Mouse (Mus musculus) layer of hippocampus, postnatal 25 days (tissue): Measurements from ENCODE around the gene Rps6ka5. TPM values are rescaled to one million over a fixed set of nuclear protein-coding genes. Genes with fewer than 3 reads are reported as not detected.
A peak's percentile ranks its signal among the peaks of the same experiment; 100 is the strongest.

Experiments
- DNase-seq, 2 experiments: peaks; one replicate each; pipeline ENCODE4 v3.0.0; 2022; ENCODE audit warnings: mixed read lengths in 2 of 2, low spot score in 1 of 2; ENCODE audit errors: extremely low spot score in 1 of 2
- total RNA-seq, 2 experiments: library from RNA; stranded (reverse); gene quantifications; 2 replicates each; pipeline ENCODE4 v1.2.3; 2021

The Rps6ka5 gene
- total RNA-seq, 2 experiments from 2014 or later, result 20.9 to 22.4 TPM

DNA sequence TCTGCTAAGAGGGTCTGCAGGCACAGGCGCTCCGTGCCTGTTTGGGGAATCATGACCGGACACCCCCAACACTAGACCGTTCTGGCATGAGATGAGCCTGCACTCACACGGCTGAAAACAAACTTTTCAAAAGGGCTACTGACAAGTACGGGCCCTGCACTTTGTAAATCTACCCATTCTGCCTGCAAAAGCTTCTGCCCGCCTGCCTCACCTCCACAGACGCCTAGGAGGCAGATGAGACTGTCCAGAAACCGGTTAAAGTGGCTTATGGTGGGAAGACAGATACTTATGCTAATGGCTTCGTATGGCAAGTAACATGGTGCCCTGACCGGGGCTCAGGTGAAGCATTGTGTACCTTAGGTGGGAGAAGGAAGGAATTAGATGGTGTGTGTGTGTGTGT lies 189.7 kb downstream of the Rps6ka5 start:
- no peak for DNase-seq

DNA sequence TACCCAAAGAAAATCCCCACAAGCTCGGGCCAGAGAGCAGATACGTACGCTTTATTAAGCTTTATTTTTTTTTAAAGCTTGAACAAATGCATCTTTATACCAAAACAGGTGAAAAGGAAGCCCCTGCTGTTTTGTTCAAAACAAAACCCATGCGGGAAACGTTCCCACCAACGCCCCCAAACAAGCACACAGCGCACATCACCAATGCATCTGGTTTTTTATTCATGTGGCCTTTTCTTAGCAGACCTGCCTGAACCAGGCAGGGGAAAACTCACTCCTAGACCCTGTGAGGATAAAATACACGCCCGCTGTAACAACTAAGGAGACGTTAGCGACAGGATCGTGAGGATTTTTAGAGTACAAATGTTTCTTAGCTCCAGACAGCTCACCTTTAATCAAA lies 191.8 kb downstream of the Rps6ka5 start:
- DNase-seq, result no peak

DNA sequence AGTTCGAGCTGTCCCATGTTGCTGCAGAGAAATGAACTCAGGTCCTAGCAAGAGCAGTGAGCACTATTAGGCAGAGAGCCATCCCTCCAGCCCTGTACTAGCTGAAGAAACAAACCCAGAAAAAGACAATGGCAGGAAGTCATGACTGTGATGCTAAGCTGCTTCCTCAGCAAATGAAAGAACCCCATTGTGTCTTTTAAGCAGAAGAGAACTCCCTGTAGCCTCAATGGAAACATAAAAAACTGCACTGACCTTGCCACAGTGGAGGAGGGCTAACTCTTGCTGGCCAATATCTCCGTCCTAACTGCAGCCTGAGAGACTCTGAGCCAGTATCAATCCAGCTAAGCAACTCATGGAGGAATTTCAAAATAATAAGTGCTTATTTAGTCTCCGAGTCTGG lies 192.8 kb downstream of the Rps6ka5 start:
- no peak for DNase-seq

DNA sequence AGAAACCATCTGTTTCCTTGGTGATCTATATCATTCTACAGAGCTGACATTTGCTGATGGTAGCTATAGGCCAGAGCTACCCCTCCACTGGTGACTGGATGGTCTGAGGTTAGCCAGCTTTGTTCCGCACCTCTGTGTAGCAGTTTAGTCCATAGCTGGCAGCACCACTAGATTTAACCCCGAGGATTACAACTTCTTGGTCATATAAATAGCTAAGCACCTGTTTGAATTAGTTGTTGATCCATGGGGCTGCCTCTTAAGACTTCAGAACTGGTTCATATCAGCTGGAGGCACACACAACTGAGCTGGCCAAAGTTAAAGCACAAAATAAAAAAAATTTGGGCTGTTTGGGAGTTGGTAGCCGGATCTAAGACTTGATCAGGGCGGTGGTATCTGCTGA lies 193.6 kb downstream of the Rps6ka5 start:
- no peak for DNase-seq

DNA sequence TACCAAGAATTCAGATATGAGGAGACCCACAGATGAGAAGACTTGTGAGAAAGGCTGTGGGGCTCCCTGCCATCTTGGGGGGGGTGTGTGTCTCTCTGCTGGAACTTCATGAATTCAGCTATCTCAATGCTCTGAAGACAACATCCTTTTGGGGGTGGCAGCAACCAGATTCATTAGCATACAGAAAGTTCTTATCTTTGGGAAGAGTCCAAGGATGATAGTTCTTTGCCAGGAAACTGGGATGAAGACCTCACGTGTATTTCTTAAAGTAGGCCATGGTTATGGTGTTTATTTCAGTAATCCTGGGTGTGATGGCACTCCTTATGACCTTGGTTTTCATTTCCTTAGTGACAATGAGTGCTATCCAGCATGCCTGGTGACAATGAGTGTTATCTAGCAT lies 195.0 kb downstream of the Rps6ka5 start:
- DNase-seq, result no peak

GRCm38 (mm10) chr12:100530871-100531270 lies 195.9 kb downstream of the Rps6ka5 start:
- DNase-seq, result no peak

DNA sequence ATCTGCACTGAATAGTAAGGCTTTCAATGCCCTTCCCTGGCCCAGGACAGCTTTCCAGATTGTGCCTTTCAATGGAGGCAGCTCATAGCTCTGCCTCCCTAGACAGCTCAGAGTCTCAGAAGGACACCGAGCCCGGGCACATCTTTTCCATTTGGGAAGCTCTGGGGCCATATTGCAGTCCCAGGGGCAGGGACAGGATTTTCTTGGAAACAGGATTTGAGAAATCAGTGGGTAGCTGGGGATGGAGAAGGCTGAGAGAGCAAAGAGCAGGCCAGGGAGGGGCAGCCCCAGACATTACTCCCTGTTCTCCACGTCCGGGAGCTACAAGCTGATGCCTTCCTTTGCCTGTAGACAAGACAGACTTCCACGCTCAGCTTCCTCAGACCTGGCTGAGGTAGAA lies 197.1 kb downstream of the Rps6ka5 start:
- no peak for DNase-seq

- DNase-seq, result no peak
Observed at GRCm38 (mm10) chr12:100529172-100529571, 197.6 kb downstream of the Rps6ka5 start.

- no peak for DNase-seq
Observed at GRCm38 (mm10) chr12:100528246-100528645, 198.5 kb downstream of the Rps6ka5 start.

DNA sequence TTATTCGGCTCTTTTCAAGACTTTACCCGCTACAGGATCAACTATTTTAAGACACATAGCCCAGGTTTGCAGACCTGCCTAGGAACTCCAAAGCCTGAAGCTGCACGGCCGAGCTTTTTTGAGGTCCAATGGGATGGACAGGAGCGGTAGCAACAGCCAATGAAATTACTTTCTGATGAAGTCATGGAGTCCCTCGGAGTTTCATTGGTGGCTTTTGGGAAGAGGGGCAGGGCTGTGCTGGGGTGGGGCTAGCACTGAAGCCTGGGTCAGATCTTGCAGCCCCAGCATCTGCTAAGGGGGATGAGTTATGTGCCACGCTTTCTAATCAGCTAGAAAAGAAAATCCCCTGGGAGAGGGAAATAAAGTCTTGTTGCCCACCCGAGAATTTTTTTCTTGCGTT lies 199.0 kb downstream of the Rps6ka5 start:
- peak; percentile 37 to 43 for DNase-seq

GRCm38 (mm10) chr12:100527241-100527640 lies 199.5 kb downstream of the Rps6ka5 start:
- no peak for DNase-seq

GRCm38 (mm10) chr12:100525939-100526338 lies 200.8 kb downstream of the Rps6ka5 start:
- no peak for DNase-seq

GRCm38 (mm10) chr12:100520794-100521186 lies 206.0 kb downstream of the Rps6ka5 start, which contains the start of gene Ttc7b:
Gene Ttc7b (minus strand): TSS chr12:100520826.
- peak; percentile 44 to 49 for DNase-seq

- DNase-seq, result peak; percentile 29 to 50
Observed at GRCm38 (mm10) chr12:100520077-100520793, 206.5 kb downstream of the Rps6ka5 start.

DNA sequence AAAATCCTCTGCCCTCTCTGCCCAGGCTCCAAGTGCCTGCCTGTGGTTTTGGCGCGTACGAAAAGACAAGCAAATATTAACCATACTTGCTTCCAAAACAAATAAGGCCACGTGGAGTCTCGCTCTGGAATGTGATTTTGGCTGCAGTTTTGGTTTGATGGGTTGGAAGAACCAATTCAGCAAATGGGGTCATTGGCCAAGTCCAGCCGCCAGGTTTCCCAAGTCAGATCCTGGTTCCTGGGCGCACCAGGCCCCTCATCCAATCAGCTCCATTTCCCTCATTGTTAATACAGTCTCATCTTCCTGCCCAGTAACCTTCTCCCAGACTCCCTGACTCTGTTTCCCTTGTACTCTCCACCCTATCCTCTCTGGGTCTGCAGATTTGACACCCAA lies 207.1 kb downstream of the Rps6ka5 start:
- no peak for DNase-seq

- DNase-seq, result no peak
Observed at GRCm38 (mm10) chr12:100517371-100517770, 209.4 kb downstream of the Rps6ka5 start.

- DNase-seq, result no peak
Observed at GRCm38 (mm10) chr12:100516161-100516838, 210.5 kb downstream of the Rps6ka5 start.

DNA sequence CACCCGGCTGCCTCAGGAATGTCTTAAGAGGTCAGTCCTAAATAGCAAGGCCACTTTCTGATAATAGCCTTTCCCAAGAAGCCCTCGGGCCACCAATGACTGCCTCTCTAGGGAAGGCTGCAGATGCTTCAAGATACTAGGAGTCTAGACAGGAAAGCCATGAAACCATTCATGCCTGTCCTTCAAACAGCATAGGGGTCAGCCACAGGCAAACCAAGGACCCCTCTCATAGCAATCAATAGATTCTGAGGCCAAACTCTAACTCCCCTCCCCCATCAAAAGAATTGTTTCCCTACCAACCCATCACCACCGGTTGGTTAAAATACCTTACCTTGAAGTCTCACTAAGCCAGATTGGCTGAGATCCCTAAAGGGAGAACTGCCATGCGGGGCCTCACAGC lies 211.3 kb downstream of the Rps6ka5 start:
- no peak for DNase-seq

DNA sequence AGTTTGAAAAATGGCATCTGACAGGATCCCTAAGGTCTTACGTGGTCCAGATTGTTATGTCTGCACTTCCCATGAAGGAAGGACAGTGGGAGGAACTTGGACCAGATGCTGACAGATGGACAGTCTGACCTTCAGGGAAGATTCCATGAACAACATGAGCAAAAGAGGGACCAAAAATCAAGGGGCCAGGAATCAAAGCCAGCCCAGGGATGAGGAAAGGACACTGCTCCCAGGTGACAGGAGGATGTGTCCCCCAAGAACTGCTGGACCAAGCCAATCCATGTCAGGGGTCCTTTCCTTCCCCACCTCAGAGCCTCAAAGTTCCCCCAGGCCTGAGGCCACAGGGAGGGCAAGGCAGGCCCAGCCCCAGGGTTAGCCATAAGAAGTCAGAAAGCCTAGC lies 212.2 kb downstream of the Rps6ka5 start:
- DNase-seq, result no peak

DNA sequence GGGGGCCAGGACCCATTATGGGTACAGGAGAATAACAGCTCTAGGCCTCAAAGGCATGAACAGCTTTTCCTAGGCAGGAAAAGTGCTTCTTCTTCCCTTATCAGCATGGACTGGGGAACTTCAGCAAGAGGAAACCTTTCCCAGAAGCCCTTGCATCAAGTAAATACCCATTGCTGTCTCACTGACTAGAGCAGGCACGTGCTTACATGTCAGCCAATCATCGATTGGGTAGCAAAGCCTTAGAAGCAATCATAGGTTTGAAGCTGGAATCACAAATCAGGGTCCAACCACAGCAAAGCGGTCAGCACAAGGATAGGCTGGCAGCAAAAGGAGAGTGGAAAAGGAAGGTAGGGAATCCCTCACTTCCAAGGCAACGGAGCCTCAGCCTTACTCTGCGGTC lies 213.7 kb downstream of the Rps6ka5 start:
- no peak for DNase-seq

DNA sequence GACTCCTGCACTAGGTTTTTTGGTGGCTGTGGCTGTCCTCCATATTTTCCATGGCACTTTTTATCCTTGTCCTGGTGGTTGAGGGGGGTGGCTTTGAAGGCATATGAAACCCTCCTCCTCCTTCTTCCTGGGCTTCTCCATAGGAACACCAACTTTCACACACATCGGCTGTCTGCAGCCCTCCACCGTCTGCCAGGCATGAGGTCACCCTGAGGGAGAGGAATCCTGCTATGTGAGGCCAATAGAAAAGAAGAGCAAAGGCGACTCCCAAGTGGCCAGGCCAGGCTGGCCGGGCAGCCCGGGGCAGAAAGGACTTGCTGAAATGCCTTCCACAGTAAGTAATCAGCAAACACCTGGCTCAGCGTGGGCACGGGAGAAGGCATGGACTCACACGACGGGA lies 214.1 kb downstream of the Rps6ka5 start:
- no peak for DNase-seq
